Mouse (Mus musculus) megakaryocyte progenitor cell, adult 5-6 weeks (primary cell): Measurements from ENCODE around the gene Itpkb. TPM values are rescaled to one million over a fixed set of nuclear protein-coding genes. Genes with fewer than 3 reads are reported as not detected.
"Not testable (repeated sequence)": the region's sequence is repeated elsewhere in the genome, so short reads cannot be mapped to it uniquely, and the experiment has no call there.

Source experiments
- ATAC-seq: replicated peaks from 2 replicates; pipeline ENCODE4 v1.8.0; 2016; ENCODE audit warnings: mild to moderate bottlenecking, moderate TSS enrichment, inconsistent platforms; ENCODE audit not compliant: poor library complexity
- total RNA-seq, 2 experiments: library from RNA; stranded (forward) in 1 of 2; stranded (reverse) in 1 of 2; fragments of 157-497, 149-512 nt in 1 of 2; fragments of 200-1000 nt in 1 of 2; gene quantifications; 2 replicates each; pipeline versions ENCODE4 v1.2.3 to v1.2.4; 2015 to 2017

Itpkb gene
- total RNA-seq, 2 experiments from 2014 or later, result 9.6 to 12.3 TPM

GRCm38 (mm10) chr1:180365983-180366811, 35.9 kb downstream of the Itpkb start:
- ATAC-seq, result peak; percentile 42

GRCm38 (mm10) chr1:180367045-180367619, 36.8 kb downstream of the Itpkb start:
- no peak for ATAC-seq

GRCm38 (mm10) chr1:180367626-180368025, 37.3 kb downstream of the Itpkb start:
- no peak for ATAC-seq

- ATAC-seq, result no peak
Measured at GRCm38 (mm10) chr1:180368112-180368511, 37.8 kb downstream of the Itpkb start.

GRCm38 (mm10) chr1:180368646-180369045, 38.4 kb downstream of the Itpkb start:
- no peak for ATAC-seq

GRCm38 (mm10) chr1:180370858-180371652, 40.8 kb downstream of the Itpkb start:
- ATAC-seq, result no peak

GRCm38 (mm10) chr1:180372258-180372657, 42.0 kb downstream of the Itpkb start:
- not testable (repeated sequence) for ATAC-seq

GRCm38 (mm10) chr1:180376598-180376997, 46.3 kb downstream of the Itpkb start:
- ATAC-seq, result no peak

- peak; percentile 68 for ATAC-seq
Measured at GRCm38 (mm10) chr1:180379559-180379958, 49.3 kb downstream of the Itpkb start.

GRCm38 (mm10) chr1:180382358-180382757, 52.1 kb downstream of the Itpkb start:
- no peak for ATAC-seq

- no peak for ATAC-seq
Measured at GRCm38 (mm10) chr1:180383884-180384283, 53.6 kb downstream of the Itpkb start.

GRCm38 (mm10) chr1:180384486-180384885, 54.2 kb downstream of the Itpkb start:
- no peak for ATAC-seq

GRCm38 (mm10) chr1:180385308-180385707, 55.0 kb downstream of the Itpkb start:
- ATAC-seq, result no peak

GRCm38 (mm10) chr1:180386951-180387749, 56.9 kb downstream of the Itpkb start:
- ATAC-seq, result peak; percentile 98

- no peak for ATAC-seq
Measured at GRCm38 (mm10) chr1:180387750-180388480, 57.6 kb downstream of the Itpkb start.

- no peak for ATAC-seq
Measured at GRCm38 (mm10) chr1:180388481-180388880, 58.2 kb downstream of the Itpkb start.

- ATAC-seq, result not testable (repeated sequence)
Measured at GRCm38 (mm10) chr1:180389213-180389760, 59.0 kb downstream of the Itpkb start.

- ATAC-seq, result no peak
Measured at GRCm38 (mm10) chr1:180390321-180390731, 60.0 kb downstream of the Itpkb start.

- ATAC-seq, result no peak
Measured at GRCm38 (mm10) chr1:180390746-180391574, 60.7 kb downstream of the Itpkb start.
